Mouse (Mus musculus) liver, postnatal 0 days (tissue): Measurements from ENCODE around the gene Zcrb1.

ENCODE experiments used
- CTCF ChIP-seq: sonication (generic); IDR thresholded peaks from 2 replicates; pipeline ENCODE4 v1.5.1; 2016; ENCODE audit warnings: antibody characterized with exemption, low read depth
- EP300 ChIP-seq: IDR thresholded peaks from 2 replicates; pipeline ENCODE4 v1.6.1; 2016; ENCODE audit warnings: antibody characterized with exemption, low read depth, mild to moderate bottlenecking

GRCm38 (mm10) chr15:93422537-93422936, 24.4 kb upstream of the Zcrb1 start:
- TF ChIP-seq CTCF (0 out of 2 replicates have a peak, but pooled peaks have one; percentile 3), EP300 (no peak)
